Mouse (Mus musculus) forebrain, embryonic 16.5 days (tissue): ENCODE data around the gene Cbx8. TPM values are rescaled to one million over a fixed set of nuclear protein-coding genes. Genes with fewer than 3 reads are reported as not detected.

ENCODE experiments used
- ATAC-seq: fragments of 200-750 bp; cut with Nextera tagmentation; 2 replicates; pipeline ENCODE4 v1.8.0; 2017; ENCODE audit warnings: mild to moderate bottlenecking, moderate library complexity
- H3K27ac ChIP-seq: fragments of 300-500 bp; sonication (generic); 2 replicates; pipeline ENCODE4 v1.5.1; 2014; ENCODE audit warnings: low read length, control low read depth
- H3K27me3 ChIP-seq: fragments of 300-500 bp; sonication (generic); replicated peaks from 2 replicates; pipeline ENCODE4 v1.6.1; 2014; ENCODE audit warnings: low read length; ENCODE audit not compliant: control insufficient read depth, insufficient read depth
- H3K36me3 ChIP-seq: fragments of 300-500 bp; sonication (generic); 2 replicates; pipeline ENCODE4 v1.6.1; 2014; ENCODE audit not compliant: control insufficient read depth, insufficient read depth
- H3K4me1 ChIP-seq: fragments of 300-500 bp; sonication (generic); replicated peaks from 2 replicates; pipeline ENCODE4 v1.6.1; 2014; ENCODE audit warnings: low read length; ENCODE audit not compliant: control insufficient read depth, insufficient read depth
- H3K4me2 ChIP-seq: fragments of 300-500 bp; sonication (generic); 2 replicates; pipeline ENCODE4 v1.6.1; 2014; ENCODE audit warnings: mild to moderate bottlenecking, low read length, control low read depth
- H3K4me3 ChIP-seq: fragments of 300-500 bp; sonication (generic); replicated peaks from 2 replicates; pipeline ENCODE4 v1.5.1; 2014; ENCODE audit warnings: mild to moderate bottlenecking, low read length, control low read depth
- H3K9ac ChIP-seq: fragments of 300-500 bp; sonication (generic); replicated peaks from 2 replicates; pipeline ENCODE4 v1.6.1; 2014; ENCODE audit warnings: low read depth, low read length, control low read depth
- H3K9me3 ChIP-seq: fragments of 300-500 bp; sonication (generic); 2 replicates; pipeline ENCODE4 v1.6.1; 2016; ENCODE audit warnings: low read length; ENCODE audit not compliant: control insufficient read depth
- WGBS: fragments of 180-500 bp; shearing (Covaris S2); extraction: QIAGEN DNeasy Blood & Tissue Kit; methylation state at CpG from one replicate; pipeline ENCODE4 v1.1.7; 2014; 5-methylcytosine and 5-hydroxymethylcytosine counted together
- polyA plus RNA-seq: library from polyadenylated mRNA; unstranded; fragments of >200 nt; fragmentation: Nextera tagmentation; extraction: Ambion mirVana; gene quantifications from 2 replicates; pipeline ENCODE4 v1.2.1, GENCODE M21; 2015

Cbx8 gene
- polyA plus RNA-seq, 1 experiment from 2014 or later: 12.3 TPM

DNA sequence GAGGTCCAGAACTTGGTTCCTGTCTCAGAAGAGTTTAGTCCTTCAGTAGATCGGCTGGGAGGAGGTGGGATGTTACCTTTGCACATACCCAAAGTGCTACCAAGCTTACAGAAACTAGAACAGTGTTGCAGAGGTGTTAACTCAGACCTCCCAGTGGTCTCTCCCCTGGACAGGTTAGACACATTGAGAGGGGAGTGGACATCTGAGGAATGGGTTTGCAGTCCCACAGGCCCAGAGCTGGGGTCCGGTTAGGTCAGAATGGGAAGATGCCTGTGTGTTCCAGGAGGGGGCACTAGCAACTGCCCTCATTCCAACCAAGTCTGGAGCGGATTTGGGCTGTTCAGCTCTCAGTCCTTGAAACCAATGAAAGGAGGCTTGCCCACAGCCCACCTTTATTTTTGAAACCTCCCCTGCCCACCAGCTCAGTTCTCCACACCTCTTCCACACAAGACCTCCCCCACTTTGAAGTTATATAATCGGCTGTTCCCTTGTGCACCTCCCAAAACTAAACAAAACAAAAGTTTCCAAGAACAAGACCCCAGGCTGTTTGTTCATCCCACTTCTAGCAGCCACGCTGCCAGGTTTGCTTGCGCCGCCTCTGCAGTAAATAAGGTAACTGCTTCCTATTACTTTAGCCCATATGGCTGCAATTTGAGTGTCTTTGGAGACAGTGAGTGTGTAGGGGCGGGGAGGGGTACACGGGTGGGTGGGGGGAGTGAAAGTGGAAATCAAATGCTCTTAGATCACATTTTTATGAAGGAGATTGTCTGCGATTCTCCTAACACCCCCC, 3.2 kb upstream of the Cbx8 start:
- Histone ChIP-seq H3K4me3 (no peak overlapping the region), H3K4me2 (no peak overlapping the region; the same call in 1 of the 2 replicates), H3K9me3 (no peaks in the 10 kb centered on the region), H3K27ac (no peak overlapping the region), H3K4me1 (peaks cover 57% of the 10 kb centered on the region), H3K36me3 (no peaks in the 10 kb centered on the region), H3K9ac (no peak overlapping the region), H3K27me3 (peaks cover 58% of the 10 kb centered on the region)
- WGBS: 2% methylated on average over 10 of the region's 10 CpGs
- ATAC-seq: no peak

- Histone ChIP-seq H3K4me1 (peaks cover 59% of the 10 kb centered on the region), H3K9ac (no peak overlapping the region), H3K36me3 (no peaks in the 10 kb centered on the region), H3K27me3 (peaks cover 56% of the 10 kb centered on the region), H3K4me2 (no peak overlapping the region), H3K27ac (no peak overlapping the region), H3K9me3 (no peaks in the 10 kb centered on the region), H3K4me3 (no peak overlapping the region)
- under 1% methylated on average over 4 of the region's 4 CpGs for WGBS
- no peak for ATAC-seq
Observed at GRCm38 (mm10) chr11:119043273-119043540, 2.4 kb upstream of the Cbx8 start.

- 1% methylated on average over 51 of the region's 52 CpGs for WGBS
- Histone ChIP-seq H3K9ac (no peak overlapping the region), H3K9me3 (no peaks in the 10 kb centered on the region), H3K27ac (no peak overlapping the region), H3K4me2 (no peak overlapping the region), H3K4me1 (peaks cover 59% of the 10 kb centered on the region), H3K27me3 (peaks cover 52% of the 10 kb centered on the region), H3K4me3 (no peak overlapping the region), H3K36me3 (no peaks in the 10 kb centered on the region)
- no peak for ATAC-seq
Observed at GRCm38 (mm10) chr11:119042466-119043272, 1.9 kb upstream of the Cbx8 start.

DNA sequence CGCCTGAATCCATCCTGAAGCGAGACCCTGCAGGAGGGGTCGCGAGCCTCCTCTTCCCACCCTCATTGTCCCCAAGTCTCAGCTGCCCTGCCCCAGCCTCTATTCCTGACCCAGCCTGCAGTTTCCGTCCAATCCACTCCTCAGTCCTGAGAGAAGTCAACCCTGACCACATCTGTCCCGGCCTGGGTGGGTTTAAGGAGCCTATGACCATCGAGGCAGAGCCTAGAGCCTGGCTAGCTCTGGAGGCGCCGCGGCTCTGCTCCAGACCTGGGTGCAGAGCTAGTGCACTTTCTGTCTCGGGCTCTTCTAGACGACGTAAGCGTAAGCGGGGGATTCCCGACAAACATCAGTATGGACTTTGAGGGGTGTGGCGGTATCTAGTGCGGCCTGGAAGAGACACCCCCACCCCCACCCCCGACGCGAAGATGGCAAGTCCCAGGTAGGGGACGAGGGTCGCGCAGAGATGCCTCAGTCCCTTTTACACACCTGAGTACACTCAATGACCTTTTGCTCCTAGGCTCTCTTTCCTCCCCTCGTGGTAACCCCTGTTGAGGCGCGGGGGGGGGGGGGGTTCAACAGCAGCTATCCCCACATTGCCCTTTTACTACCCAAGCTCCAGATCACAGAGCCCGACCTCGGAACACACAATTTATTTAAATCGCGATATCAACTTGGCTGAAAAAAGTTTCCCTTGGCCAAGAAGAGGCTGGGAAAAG, 1.1 kb upstream of the Cbx8 start:
- Histone ChIP-seq H3K27me3 (peaks cover 49% of the 10 kb centered on the region), H3K4me1 (peaks cover 59% of the 10 kb centered on the region), H3K9me3 (no peaks in the 10 kb centered on the region), H3K4me2 (peak overlapping the region; percentile 95), H3K4me3 (peak overlapping the region; percentile 77), H3K36me3 (no peaks in the 10 kb centered on the region), H3K27ac (no peak overlapping the region), H3K9ac (peak overlapping the region; percentile 78)
- under 1% methylated on average over 29 of the region's 31 CpGs for WGBS
- ATAC-seq: no peak

DNA sequence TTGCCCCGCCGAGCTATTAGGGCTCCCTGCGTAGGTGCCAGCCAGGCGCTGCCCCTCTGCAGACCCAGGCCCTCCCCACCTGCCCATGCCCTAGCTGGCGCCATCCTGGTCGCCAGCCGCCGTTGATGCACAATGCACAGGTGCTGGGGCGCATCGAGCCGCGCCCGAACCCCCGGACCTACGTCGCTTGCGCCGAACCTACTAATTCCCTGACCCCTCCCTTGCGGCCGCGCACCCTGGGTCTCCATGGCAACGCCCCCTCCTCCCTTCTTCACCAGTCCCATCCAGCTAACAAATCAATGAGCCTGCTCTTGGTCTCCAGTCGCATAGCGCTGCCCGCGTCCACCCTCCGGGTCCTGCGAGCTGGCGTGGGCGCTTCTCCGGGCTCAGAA, 552 bp upstream of the Cbx8 start:
- WGBS: under 1% methylated on average over 31 of the region's 31 CpGs
- no peaks in the 10 kb centered on the region for H3K36me3 ChIP-seq
- peak overlapping the region; percentile 66; the same call in 1 of the 2 replicates for H3K27ac ChIP-seq
- H3K9me3 ChIP-seq: no peaks in the 10 kb centered on the region
- peak overlapping the region; percentile 78 for H3K9ac ChIP-seq
- H3K4me1 ChIP-seq: peaks cover 58% of the 10 kb centered on the region
- H3K4me2 ChIP-seq: peak overlapping the region; percentile 95
- ATAC-seq: peak; percentile 34; the same call in 1 of the 2 replicates
- peaks cover 51% of the 10 kb centered on the region for H3K27me3 ChIP-seq
- peak overlapping the region; percentile 77 for H3K4me3 ChIP-seq

DNA sequence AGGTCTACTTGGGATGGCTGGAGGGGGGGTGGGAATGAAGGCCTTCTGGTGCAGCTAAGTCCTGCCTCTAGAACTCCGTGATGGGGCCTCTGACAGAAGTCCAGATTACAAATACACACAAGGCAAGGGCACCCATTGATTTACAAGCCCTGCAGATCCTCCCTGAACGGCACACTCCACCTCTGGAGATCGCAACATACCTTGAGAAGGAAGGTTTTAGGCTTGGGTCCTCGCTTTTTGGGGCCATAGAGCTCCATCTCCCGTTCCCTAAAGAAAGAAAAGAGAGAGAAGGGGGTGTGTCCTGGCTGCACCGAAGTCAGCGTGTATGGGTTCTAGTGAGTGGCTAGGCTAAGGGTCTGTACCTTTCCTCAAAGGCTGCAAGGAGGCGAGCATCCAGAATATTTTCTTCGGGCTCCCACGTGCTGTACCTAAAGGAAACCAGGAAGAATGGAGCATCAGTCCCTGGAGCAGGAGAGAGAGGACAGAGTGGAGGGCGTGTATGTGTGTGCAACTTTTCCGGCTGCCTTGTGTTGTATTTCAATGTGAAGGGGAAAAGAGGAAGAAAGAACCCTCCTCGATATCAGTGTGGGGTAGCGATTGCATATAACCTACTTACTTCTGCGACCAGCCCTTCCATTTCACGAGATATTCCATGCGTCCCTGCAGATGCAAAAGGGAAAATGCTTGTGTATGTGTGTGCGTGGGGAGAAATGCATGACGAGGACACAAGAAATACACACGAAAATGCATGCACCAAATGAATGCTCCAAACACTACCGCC, 847 bp downstream of the Cbx8 start:
- Histone ChIP-seq H3K4me2 (peak overlapping the region; percentile 78), H3K27ac (peak overlapping the region; percentile 91), H3K4me3 (peak overlapping the region; percentile 77), H3K9ac (peak overlapping the region; percentile 96), H3K27me3 (peaks cover 47% of the 10 kb centered on the region), H3K9me3 (no peaks in the 10 kb centered on the region), H3K4me1 (peaks cover 67% of the 10 kb centered on the region), H3K36me3 (no peaks in the 10 kb centered on the region)
- no peak for ATAC-seq
- 6% methylated on average over 21 of the region's 21 CpGs for WGBS

DNA sequence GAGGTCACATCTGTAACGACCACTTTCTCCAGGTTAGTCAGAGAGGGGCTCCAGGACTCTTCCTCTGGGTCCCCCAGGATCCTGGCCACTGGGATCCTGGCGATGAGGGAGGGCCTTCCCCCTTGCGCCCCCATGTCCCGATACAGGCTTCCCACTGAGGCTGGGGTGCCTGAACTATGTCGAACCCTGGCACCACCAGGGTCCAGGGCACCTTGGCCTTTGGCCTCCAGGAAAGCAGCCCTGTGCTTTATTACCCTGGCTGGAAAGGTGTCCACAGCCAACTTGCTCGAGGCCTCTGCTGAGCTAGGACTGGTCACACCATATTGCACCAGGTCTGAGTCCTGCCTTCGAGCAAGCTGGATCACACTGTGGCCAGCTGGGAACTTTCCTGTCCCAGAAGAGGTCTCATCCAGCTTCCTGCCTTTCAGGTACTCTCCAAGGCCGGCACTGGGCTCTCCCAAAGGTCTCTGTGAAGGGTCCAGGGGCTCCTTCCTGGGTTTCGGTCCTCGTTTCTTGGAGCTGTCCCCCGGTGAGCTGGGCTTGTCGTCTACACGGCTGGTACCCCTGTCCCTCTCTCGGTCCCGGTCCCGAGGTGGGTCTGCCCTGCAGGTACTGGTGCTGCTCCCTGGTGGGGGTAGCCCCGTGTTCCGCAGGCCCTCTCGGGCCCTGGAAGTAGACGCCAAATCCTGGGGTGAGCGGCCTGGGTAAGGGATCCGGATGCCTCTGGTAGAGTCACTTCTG, 1.9 kb downstream of the Cbx8 start:
- ATAC-seq: no peak
- peaks cover 64% of the 10 kb centered on the region for H3K4me1 ChIP-seq
- 35% methylated on average over 22 of the region's 22 CpGs for WGBS

DNA sequence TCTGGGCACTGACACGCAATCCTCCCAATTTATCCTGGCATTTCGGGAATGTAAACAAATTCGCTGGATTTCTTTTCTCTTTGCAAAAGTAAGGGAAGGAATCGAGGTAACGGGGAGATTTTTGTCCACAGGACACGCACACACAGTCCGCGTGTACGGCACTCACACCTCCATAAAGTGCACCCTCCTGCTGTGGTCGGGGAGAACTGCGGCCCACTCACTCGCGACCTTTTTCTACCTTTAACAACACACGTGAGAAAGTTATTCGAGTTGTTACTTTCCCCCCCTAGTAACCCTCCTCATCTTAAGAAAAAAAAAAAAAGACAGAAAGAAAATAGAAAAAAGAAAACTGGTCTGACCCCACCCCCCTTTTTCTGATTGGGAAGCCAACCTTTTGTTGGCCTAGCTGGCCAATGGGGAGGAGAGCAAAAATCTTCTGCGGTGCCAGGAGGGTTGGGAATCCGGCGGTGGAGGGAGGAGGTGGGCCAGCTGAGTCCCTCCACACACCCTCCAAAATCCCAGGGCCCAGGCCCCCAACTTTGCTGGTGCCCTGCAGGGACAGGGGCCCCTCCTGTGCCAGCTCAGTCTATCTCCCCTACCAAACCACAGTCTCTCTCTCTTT, 2.9 kb downstream of the Cbx8 start:
- Histone ChIP-seq H3K9ac (no peak overlapping the region; the same call in 1 of the 2 replicates), H3K27ac (no peak overlapping the region), H3K36me3 (no peaks in the 10 kb centered on the region), H3K4me2 (peak overlapping the region; percentile 79), H3K4me3 (peak overlapping the region; percentile 47), H3K27me3 (peaks cover 37% of the 10 kb centered on the region), H3K4me1 (peaks cover 64% of the 10 kb centered on the region), H3K9me3 (no peaks in the 10 kb centered on the region)
- ATAC-seq: no peak
- WGBS: 8% methylated on average over 18 of the region's 18 CpGs

More for the DNA sequence above, 1.9 kb downstream of the Cbx8 start:
- H3K9ac ChIP-seq: no peak overlapping the region
- H3K4me2 ChIP-seq: no peak overlapping the region; the same call in 1 of the 2 replicates
- H3K27me3 ChIP-seq: peaks cover 42% of the 10 kb centered on the region
- H3K4me3 ChIP-seq: no peak overlapping the region
- no peaks in the 10 kb centered on the region for H3K9me3 ChIP-seq
- H3K36me3 ChIP-seq: no peaks in the 10 kb centered on the region
- H3K27ac ChIP-seq: no peak overlapping the region
